Mouse (Mus musculus) retina, embryonic 14.5 days (tissue): ENCODE data around the gene Baz2a.
"Not testable (repeated sequence)": the region's sequence is repeated elsewhere in the genome, so short reads cannot be mapped to it uniquely, and the experiment has no call there.

Experiments
- DNase-seq: peaks from one replicate; pipeline ENCODE4 v3.0.0-alpha.2; 2015; ENCODE audit warnings: low spot score

The Baz2a gene

DNA sequence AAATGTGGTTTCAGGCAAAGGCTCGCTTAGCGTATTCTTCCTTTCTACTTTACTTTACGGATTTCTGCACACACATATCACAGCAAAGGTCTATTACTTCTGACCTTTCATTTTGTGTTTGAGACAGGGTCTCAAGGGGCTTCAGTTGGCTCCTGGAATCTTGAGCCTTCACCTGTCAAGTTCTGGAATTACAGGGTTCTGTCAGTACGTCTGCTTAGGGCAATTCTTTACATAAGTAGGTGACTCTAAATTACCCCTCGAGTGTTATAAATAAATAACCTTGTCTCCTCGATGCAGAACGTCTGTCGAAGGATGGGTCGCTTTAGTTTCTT is 8.9 kb upstream of the Baz2a start:
- DNase-seq, result no peak

DNA sequence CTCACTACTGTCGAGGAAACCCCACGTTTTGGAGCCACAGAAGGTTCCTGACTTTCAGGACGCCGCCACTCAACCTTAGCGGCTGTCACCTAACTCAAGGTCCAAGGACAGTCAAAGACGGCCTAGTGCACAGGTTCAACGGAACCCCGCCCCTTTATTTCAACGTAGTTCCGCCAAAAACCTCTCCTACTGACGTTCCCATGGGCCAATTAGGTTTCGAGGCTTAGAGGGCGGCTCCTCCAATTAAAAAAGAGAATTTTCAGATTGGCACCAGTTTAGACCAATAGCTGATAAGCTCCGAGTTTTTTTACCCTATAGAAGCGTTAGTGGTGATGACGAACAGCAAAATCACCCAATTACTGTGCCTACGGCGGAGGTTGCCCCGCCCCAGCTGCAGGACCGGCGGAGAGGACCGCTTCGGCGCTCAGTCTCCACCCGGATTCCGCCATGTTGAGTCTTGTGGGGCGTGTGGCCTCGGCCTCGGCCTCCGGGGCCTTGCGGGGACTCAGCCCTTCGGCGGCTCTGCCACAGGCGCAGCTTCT is 8.4 kb upstream of the Baz2a start, which contains the start of gene Atp5b:
TSS of gene Atp5b (plus strand) at position 394 of the 542 bp plus-strand sequence.
- peak; percentile 100 for DNase-seq

DNA sequence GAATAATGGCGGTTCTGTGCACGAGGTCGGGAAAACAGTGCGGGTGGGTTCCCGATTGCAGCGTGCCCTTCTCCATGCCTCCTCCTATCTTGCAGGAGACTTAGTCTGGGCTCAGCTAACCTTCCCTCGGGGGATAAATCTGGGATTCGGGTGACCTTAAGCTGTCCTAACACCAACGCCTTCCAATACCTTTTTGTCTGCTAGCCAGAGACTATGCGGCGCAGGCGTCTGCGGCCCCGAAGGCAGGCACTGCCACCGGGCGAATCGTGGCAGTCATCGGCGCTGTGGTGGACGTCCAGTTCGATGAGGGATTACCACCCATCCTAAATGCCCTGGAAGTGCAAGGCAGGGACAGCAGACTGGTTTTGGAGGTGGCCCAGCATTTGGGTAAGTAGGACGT is 7.7 kb upstream of the Baz2a start:
- no peak for DNase-seq

GRCm38 (mm10) chr10:128084160-128084559 is 7.2 kb upstream of the Baz2a start:
- DNase-seq, result no peak

GRCm38 (mm10) chr10:128086391-128086790 is 5.0 kb upstream of the Baz2a start:
- DNase-seq, result peak; percentile 75

- DNase-seq, result not testable (repeated sequence)
Observed at GRCm38 (mm10) chr10:128087216-128087615, 4.2 kb upstream of the Baz2a start.

- no peak for DNase-seq
Observed at GRCm38 (mm10) chr10:128088181-128088580, 3.2 kb upstream of the Baz2a start.

DNA sequence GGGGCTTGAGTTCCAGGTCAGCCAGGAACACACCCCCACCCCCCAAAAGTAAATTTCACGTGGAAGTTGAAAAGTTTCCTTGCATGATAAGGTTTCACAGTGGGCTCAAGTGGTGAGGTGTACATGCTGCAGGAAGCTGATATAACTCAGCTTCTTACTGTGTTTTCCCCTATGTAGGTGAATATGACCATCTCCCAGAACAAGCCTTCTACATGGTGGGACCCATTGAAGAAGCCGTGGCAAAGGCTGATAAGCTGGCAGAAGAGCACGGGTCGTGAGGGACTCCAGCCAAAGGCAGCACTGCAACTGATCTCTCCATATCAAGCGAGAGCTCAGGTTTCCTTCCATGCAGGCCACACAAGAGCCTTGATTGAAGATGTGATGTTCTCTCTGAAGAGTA is 1.5 kb upstream of the Baz2a start:
- DNase-seq, result no peak

GRCm38 (mm10) chr10:128090651-128091563 is 470 bp upstream of the Baz2a start:
- peak; percentile 97 for DNase-seq

DNA sequence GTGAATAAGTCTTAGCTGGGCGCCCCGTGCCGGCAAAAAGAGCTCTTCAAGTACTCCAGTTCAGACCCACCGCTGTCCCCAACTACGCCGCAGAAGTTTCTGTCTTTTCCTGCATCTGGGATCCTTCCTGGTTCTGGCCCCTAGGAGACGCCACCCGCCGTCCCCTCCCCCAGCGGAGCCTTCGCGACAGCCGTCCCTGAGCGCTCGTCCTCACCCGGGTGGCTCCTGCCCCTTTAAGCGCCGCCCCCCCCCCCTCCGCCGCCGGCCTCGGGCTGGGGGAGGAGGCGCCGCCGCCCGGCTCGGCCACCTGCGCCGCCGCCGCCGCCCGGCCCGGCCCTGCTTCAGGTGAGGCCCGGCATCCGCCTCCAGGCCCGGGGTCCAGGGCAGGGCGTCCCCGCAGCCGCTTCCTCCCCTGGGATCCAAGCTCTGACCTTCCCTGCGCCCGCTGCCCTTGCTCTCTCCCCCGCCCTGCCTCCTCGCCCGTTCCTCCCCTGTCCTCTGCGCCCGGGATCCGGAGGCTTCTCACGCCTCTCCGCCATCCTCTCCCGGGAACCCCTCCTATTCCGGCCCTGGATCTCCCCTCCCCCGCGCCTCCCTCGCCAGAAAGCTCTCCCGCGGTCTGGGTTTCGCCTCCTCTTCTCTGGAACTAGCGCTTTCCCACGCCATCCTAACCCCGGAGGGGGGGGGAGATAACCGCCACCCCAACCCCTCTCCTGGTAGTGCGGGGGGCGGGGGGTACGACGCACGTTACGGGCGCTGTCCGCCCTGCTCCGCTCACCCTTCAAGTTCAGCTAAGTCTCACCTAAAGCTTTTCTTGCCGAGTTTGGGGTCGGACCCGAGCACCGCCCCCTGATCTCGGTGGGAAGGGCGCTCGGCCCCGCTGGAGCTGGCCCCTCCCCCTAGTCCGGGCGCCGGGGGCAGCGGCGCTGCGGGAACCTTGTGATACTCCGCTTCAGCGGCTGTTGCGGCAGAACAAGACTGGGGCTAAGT is 1.4 kb downstream of the Baz2a start:
- peak; percentile 84 for DNase-seq

DNA sequence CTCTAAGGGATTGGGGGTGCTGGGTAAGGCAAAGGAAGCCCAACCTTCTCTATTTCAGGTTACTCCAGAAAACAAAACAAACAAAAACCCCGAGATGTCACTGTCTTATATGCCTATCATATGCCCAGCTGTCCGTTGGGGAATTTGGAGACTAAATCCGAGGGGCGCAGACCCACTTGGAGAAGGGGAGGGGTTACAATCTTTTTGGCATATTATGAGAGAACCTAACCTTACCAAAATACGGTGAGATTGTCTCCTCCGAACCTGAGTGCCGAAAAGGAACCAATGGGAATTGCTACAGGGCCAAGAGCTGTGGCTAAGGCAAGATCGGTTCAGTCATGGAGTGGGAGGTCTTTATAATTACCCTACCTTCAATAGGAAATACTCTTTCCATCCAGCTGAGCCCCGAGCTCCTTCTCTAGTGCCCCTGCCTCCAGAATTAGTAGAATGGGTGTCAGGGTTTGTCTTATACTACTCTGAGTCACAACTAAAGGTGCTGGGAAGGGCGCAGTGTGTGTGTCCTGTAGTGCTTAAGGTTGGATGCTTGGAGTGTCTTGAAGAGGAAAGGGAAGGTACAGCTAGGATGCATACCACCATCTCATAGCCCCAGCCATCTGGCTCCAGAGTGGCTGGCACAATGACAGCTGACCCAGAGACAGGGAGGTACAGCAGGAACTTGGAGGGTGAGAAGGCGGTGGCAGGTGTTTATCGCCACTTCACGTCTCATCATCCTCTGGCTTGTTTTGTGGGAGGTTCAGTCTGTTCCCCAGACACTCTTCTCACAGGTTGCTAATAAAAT is 2.3 kb downstream of the Baz2a start:
- DNase-seq, result peak; percentile 39

DNA sequence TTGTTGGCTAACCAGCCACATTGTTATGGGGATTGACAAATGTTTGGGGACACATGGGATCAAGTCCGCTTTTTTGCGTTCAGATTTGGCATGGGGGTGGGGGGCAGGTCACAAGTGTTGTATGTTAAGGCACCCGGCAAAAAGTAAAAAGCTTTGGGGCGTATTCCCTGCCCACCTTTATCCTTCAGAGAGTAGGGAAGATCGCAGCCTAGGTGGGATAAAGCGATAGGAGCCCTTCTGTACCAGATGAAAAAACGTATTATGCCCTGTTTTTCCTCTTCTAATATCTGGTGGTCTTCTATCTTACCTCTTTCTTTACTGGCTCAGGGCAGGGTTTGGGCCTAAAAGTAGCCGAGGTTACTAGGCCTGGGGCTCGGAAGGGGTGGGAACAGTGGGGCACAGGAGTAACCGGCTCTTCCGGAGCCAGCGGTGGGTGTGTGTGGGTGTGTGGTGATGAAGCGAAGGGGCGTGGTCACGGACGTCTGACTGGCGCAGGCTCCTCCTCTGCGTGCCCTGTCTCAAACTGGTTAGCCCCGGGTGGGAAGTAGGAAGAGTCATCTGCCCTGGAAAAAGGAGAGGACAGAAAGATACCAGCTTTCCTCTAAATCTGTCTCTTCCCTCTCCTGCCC is 3.1 kb downstream of the Baz2a start:
- peak; percentile 88 for DNase-seq

DNA sequence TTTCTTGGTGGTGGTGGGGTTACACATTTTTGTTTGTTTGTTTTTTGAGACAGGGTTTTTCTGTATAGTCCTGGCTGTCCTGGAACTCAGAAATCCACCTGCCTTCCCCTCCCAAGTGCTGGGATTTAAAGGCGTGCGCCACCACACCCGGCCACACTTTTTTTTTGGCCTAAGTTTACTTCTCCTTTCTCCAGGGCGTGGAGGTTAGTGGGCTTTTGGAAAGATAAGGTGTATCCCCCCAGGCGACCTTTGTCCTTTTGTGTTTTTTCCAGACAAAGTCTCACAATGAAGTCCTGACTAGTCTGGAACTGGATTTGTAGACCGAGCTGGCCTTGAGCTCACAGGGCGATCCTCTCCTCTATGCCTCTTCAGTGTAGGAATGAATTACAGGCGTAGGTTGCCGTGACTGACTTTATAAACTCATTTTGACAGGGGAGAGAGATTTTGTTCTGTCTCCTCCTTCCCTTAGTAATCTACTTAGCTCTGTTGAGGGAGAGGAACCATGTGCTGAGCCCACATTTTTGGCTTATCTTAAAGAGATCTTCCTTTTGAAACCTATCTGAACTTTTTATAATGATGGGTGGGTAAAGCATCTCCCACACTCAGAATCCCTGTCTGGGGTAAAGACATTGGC is 3.7 kb downstream of the Baz2a start:
- DNase-seq, result no peak

GRCm38 (mm10) chr10:128096313-128096692 is 4.9 kb downstream of the Baz2a start:
- no peak for DNase-seq

- DNase-seq, result peak; percentile 95
Observed at GRCm38 (mm10) chr10:128096693-128097586, 5.6 kb downstream of the Baz2a start.

DNA sequence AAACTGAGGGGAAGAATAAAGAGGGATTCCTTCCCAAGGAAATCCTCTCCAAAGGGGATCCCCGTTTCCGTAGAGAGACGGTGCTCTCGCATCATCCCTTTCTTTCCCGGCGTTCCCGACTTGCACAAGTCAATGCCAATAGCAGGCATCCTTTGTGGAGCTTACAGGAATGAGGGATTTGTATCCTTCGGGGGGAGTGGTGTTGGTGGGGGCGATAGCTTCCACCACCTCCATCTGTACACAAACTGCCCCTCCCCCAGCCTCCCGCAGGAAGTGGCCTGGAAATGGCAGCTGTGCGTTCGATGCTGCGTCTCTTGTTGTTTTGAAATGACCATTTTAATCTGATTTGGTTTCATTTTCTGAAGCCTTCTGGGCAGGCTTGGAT is 6.2 kb downstream of the Baz2a start:
- peak; percentile 64 for DNase-seq

GRCm38 (mm10) chr10:128110103-128110761 is 18.9 kb downstream of the Baz2a start:
- DNase-seq, result no peak

- DNase-seq, result no peak
Observed at GRCm38 (mm10) chr10:128111227-128111626, 19.9 kb downstream of the Baz2a start.

- no peak for DNase-seq
Observed at GRCm38 (mm10) chr10:128123833-128124232, 32.5 kb downstream of the Baz2a start.
